Mouse (Mus musculus) kidney, embryonic 15.5 days (tissue): Measurements from ENCODE around the gene Trem3. TPM values are rescaled to one million over a fixed set of nuclear protein-coding genes. Genes with fewer than 3 reads are reported as not detected.

Experiments used
- ATAC-seq: fragments of 200-750 bp; cut with Nextera tagmentation; replicated peaks from 2 replicates; pipeline ENCODE4 v1.8.0; 2017; ENCODE audit warnings: moderate TSS enrichment; ENCODE audit not compliant: low FRiP score
- H3K27ac ChIP-seq: fragments of 300-500 bp; sonication (generic); 2 replicates; pipeline ENCODE4 v1.5.1; 2015; ENCODE audit warnings: mild to moderate bottlenecking, inconsistent platforms
- H3K27me3 ChIP-seq: fragments of 300-500 bp; sonication (generic); 2 replicates; pipeline ENCODE4 v1.6.1; 2015; ENCODE audit warnings: inconsistent platforms
- H3K36me3 ChIP-seq: fragments of 300-500 bp; sonication (generic); 2 replicates; pipeline ENCODE4 v1.6.1; 2015; ENCODE audit warnings: inconsistent platforms
- H3K4me1 ChIP-seq: fragments of 300-500 bp; sonication (generic); 2 replicates; pipeline ENCODE4 v1.6.1; 2015; ENCODE audit warnings: inconsistent platforms
- H3K4me2 ChIP-seq: fragments of 300-500 bp; sonication (generic); 2 replicates; pipeline ENCODE4 v1.6.1; 2015; ENCODE audit warnings: moderate library complexity, mild to moderate bottlenecking, inconsistent platforms
- H3K4me3 ChIP-seq: fragments of 300-500 bp; sonication (generic); replicated peaks from 2 replicates; pipeline ENCODE4 v1.5.1; 2015; ENCODE audit warnings: mild to moderate bottlenecking, inconsistent platforms
- H3K9ac ChIP-seq: fragments of 300-500 bp; sonication (generic); 2 replicates; pipeline ENCODE4 v1.6.1; 2015; ENCODE audit warnings: mild to moderate bottlenecking, inconsistent platforms
- H3K9me3 ChIP-seq: fragments of 300-500 bp; sonication (generic); replicated peaks from 2 replicates; pipeline ENCODE4 v1.6.1; 2016; ENCODE audit warnings: inconsistent platforms
- WGBS: fragments of 180-500 bp; shearing (Covaris S2); methylation state at CpG from one replicate; pipeline ENCODE4 v1.1.7; 2015; ENCODE audit warnings: mixed read lengths; 5-methylcytosine and 5-hydroxymethylcytosine counted together
- polyA plus RNA-seq: library from polyadenylated mRNA; unstranded; fragments of >200 nt; fragmentation: Nextera tagmentation; extraction: Ambion mirVana; gene quantifications from 2 replicates; pipeline ENCODE4 v1.2.1, GENCODE M21; 2015

Gene Trem3
- polyA plus RNA-seq, result not detected in 2 replicates

DNA sequence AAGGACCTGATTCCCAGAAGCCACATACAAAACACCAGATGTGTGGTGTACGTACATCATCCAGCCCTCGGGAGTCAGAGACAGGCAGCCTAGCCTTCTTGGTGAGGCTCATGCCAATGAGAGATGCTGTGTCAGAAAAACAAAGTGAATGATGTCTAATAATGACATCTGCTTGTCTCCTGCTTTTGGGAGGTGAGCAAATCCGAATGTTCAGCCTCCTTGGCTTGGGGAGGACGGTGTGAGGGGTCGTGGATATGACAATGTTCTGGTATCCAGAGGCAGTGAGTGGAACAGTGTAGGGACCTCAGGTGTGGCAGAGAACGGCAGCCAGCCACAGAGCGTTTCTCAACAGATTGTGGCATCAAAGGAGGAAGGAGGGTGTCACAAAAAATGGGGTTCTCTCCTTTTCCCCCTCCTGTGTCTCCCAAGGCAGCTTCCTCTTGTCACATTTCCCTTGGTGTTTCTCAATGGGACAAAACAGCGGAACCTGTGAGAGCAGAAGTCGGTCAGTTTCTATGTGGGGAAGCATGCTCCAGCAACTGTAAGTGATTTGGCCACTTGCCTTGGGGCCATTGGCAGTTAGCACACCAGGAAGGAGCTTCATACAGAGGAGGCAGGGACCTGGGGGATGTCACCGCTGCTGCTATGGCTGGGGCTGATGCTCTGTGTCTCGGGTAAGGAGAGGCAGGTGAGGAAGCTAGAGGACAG, at the start of gene Trem3:
Gene Trem3 (plus strand): TSS at position 557 of the 708 bp plus-strand sequence.
- ATAC-seq, result no peak
- no peak within 1 kb of the TSS for H3K9ac ChIP-seq
- H3K4me2 ChIP-seq, result no peak within 1 kb of the TSS
- 78% methylated on average over 11 of the region's 11 CpGs for WGBS
- H3K36me3 ChIP-seq, result no peaks in the 10 kb centered on the region
- no peak within 1 kb of the TSS for H3K4me3 ChIP-seq
- no peaks in the 10 kb centered on the region for H3K4me1 ChIP-seq
- no peak within 1 kb of the TSS for H3K27ac ChIP-seq
- no peaks in the 10 kb centered on the region for H3K9me3 ChIP-seq
- H3K27me3 ChIP-seq, result no peaks in the 10 kb centered on the region

DNA sequence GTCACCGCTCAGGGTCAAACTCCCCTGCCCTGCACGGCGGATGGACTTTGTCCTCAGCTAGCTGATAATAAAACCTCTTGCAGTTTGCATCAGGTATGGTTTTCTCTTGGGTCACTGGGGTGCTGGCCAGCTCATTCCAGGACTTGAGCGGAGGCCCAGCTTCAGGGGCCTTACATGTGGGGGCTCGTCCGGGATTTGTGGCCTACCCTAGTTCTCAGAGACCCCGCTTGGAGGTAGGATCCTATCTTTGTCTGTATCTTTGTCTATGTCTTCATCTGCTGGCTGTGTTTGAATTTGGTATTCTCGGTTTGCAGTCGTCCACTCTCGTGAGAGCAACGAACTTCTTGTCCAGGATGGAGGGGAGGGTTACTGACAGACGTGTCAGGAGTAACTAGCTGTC, 44.5 kb upstream of the Trem3 start:
- Histone ChIP-seq H3K36me3 (no peaks in the 10 kb centered on the region), H3K27ac (no peak overlapping the region), H3K4me1 (no peaks in the 10 kb centered on the region), H3K27me3 (no peaks in the 10 kb centered on the region), H3K9me3 (peaks cover 14% of the 10 kb centered on the region), H3K9ac (no peak overlapping the region), H3K4me2 (no peak overlapping the region), H3K4me3 (no peak overlapping the region)
- ATAC-seq, result no peak
- WGBS, result 95% methylated on average over 12 of the region's 12 CpGs

DNA sequence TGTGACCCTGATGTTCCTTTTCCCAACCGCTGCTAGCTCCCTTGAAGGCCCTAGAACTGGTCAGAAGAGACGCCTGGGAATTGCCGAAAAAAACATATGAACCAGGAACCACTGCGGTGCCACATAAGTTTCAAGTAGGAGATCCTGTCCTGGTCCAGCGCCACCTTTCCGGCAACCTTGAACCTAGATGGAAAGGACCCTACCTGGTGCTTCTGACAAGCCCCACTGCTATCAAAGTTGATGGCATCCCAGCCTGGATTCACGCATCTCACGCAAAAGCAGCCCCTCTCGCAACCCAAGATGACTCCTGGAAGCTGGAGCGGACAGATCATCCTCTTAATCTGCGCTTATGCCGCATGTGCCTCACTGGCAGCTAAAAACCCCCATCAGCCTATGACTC, 35.0 kb upstream of the Trem3 start:
- Histone ChIP-seq H3K27ac (no peak overlapping the region), H3K27me3 (no peaks in the 10 kb centered on the region), H3K4me1 (no peaks in the 10 kb centered on the region), H3K36me3 (no peaks in the 10 kb centered on the region), H3K4me2 (no peak overlapping the region), H3K9me3 (no peaks in the 10 kb centered on the region), H3K9ac (no peak overlapping the region), H3K4me3 (no peak overlapping the region)
- ATAC-seq, result no peak
- WGBS, result 95% methylated on average over 12 of the region's 12 CpGs

DNA sequence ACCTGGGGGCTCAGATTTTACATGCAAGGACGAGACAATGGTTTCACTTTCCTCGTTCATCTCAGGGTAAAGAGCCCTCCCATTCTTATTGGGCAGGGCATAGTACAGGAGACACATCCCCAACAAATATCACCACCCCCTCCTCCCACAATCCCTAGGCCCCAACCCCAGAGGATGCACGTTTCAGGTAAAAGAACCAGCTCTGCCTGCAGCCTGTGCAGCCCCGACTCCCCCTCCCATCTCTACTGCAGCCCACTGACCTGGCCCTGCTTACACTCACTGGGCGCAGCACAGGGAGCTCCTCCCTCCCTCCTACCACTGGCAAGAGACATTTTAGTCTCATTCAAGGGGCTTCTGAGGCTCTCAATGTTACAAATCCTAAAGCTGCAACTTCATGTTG, 34.1 kb upstream of the Trem3 start:
- no peaks in the 10 kb centered on the region for H3K36me3 ChIP-seq
- 76% methylated on average over 5 of the region's 5 CpGs for WGBS
- no peaks in the 10 kb centered on the region for H3K4me1 ChIP-seq
- H3K27ac ChIP-seq, result no peak overlapping the region
- no peak overlapping the region for H3K4me2 ChIP-seq
- H3K4me3 ChIP-seq, result no peak overlapping the region
- ATAC-seq, result no peak
- no peak overlapping the region for H3K9ac ChIP-seq
- no peaks in the 10 kb centered on the region for H3K27me3 ChIP-seq
- peaks cover 4% of the 10 kb centered on the region; the same call in 1 of the 2 replicates for H3K9me3 ChIP-seq

DNA sequence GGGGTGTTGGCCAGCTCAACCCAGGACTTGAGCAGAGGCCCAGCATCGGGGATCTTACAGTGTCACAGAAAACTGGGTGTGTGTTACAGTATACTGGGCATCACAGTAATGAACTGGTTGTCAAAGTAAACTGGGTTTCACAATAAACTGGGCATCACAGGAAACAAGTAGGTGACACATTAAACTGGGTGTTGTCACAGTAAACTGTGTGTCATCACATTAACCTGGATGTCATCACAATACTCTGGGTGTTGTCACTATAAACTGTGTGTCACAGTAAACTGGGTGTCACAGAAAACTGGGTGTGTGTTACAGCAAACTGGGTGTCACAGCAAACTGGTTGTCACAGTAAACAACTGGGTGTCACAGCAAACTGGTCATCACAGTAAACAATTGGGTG, 32.1 kb upstream of the Trem3 start:
- Histone ChIP-seq H3K36me3 (no peaks in the 10 kb centered on the region), H3K4me3 (no peak overlapping the region), H3K9me3 (peaks cover 4% of the 10 kb centered on the region; the same call in 1 of the 2 replicates), H3K27me3 (no peaks in the 10 kb centered on the region), H3K9ac (no peak overlapping the region), H3K27ac (no peak overlapping the region), H3K4me2 (no peak overlapping the region), H3K4me1 (no peaks in the 10 kb centered on the region)
- no peak for ATAC-seq
- 89% methylated on average over 1 of the region's 1 CpGs for WGBS

DNA sequence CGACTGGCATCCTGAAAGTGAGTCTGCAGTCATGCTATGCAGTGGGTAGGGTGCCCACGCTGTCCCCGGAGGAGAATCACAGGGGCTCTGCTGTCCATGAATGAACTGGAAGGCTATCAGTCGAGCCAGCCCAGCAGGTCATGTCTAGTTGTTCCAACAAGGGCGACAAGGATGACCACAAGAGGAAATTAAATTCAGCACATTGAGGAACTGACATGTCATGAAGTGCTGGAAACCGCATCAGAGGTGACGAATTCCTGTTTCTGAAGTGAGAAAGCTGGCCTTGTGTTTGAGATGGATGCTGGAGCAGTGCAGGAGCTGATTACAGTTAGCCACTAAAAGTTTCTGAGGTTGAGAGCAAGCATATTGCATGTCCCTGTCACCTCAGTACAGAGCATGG, 16.9 kb upstream of the Trem3 start:
- 82% methylated on average over 7 of the region's 7 CpGs for WGBS
- Histone ChIP-seq H3K27ac (no peak overlapping the region), H3K9me3 (no peaks in the 10 kb centered on the region), H3K4me3 (no peak overlapping the region), H3K27me3 (no peaks in the 10 kb centered on the region), H3K9ac (no peak overlapping the region), H3K36me3 (no peaks in the 10 kb centered on the region), H3K4me1 (no peaks in the 10 kb centered on the region), H3K4me2 (no peak overlapping the region)
- no peak for ATAC-seq

DNA sequence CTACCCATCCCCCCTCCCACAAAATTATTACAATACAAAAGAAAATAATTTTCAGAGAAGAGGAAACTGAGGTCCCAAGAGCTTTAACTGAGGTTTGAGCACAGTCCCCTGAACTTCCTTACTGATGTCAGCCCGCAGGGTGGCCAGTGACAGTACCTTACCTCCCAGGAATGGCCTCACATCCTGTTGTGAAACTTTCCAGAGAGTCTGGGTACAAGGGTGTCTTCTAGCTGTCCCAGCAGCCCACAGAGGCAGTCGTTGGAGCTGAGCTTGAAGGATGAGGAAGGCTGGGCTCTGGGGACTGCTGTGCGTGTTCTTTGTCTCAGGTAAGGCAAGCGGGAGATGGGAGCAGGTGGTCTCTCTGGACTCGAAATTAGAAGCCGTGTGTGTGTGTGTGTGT, 15.1 kb upstream of the Trem3 start, which contains the start of gene Trem1:
Gene Trem1 (plus strand): TSS at position 251 of the 400 bp plus-strand sequence.
- no peak for ATAC-seq
- Histone ChIP-seq H3K27ac (no peak within 1 kb of the TSS), H3K27me3 (no peaks in the 10 kb centered on the region), H3K4me1 (no peaks in the 10 kb centered on the region), H3K9ac (no peak within 1 kb of the TSS), H3K4me3 (no peak within 1 kb of the TSS), H3K9me3 (no peaks in the 10 kb centered on the region), H3K36me3 (no peaks in the 10 kb centered on the region), H3K4me2 (no peak within 1 kb of the TSS)
- 84% methylated on average over 6 of the region's 6 CpGs for WGBS

DNA sequence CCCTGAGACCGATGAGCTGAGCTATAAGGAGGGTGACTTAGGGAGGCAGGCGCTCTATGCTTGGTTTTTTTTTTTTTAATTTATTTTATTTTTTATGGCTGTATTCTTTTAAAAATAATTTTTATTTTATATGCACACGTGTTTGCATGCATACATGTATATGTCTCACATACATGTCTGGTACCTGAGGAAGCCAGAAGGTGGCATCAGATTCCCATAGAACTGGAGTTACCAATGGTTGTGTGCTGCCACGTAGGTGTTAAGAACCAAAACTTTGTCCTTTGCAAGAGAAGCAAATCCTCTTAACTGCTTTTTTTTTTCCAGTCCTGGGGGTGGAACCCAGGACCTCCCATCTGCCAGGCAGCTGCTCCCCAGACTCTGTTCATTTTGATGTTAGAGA, 13.8 kb upstream of the Trem3 start:
- no peak overlapping the region for H3K9ac ChIP-seq
- no peak for ATAC-seq
- no peak overlapping the region for H3K4me3 ChIP-seq
- no peaks in the 10 kb centered on the region for H3K36me3 ChIP-seq
- no peaks in the 10 kb centered on the region for H3K27me3 ChIP-seq
- no peaks in the 10 kb centered on the region for H3K4me1 ChIP-seq
- 93% methylated on average over 4 of the region's 4 CpGs for WGBS
- no peaks in the 10 kb centered on the region for H3K9me3 ChIP-seq
- no peak overlapping the region for H3K27ac ChIP-seq
- H3K4me2 ChIP-seq, result no peak overlapping the region

DNA sequence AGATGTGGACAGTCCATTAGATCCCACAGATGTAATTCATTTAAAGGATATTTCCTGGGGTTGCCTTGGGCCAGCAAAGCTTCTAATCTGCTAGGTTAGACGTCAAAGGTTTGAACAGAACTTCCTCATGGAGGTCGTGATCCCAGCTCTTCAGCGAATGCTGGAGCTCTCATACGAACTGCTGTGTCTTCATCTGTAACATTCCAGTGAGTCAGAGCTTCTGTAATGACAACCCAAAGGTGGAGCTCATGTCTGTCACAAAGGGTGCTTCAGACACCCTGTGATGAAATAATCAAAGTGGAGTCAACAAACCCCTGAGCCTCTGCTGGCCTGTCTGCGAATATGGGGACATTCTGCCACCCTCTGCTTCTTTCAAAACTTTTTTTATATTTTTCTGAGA, 13.0 kb upstream of the Trem3 start:
- Histone ChIP-seq H3K27me3 (no peaks in the 10 kb centered on the region), H3K4me3 (no peak overlapping the region), H3K4me2 (no peak overlapping the region), H3K36me3 (no peaks in the 10 kb centered on the region), H3K4me1 (no peaks in the 10 kb centered on the region), H3K9ac (no peak overlapping the region), H3K9me3 (no peaks in the 10 kb centered on the region), H3K27ac (no peak overlapping the region)
- no peak for ATAC-seq
- 68% methylated on average over 5 of the region's 5 CpGs for WGBS

DNA sequence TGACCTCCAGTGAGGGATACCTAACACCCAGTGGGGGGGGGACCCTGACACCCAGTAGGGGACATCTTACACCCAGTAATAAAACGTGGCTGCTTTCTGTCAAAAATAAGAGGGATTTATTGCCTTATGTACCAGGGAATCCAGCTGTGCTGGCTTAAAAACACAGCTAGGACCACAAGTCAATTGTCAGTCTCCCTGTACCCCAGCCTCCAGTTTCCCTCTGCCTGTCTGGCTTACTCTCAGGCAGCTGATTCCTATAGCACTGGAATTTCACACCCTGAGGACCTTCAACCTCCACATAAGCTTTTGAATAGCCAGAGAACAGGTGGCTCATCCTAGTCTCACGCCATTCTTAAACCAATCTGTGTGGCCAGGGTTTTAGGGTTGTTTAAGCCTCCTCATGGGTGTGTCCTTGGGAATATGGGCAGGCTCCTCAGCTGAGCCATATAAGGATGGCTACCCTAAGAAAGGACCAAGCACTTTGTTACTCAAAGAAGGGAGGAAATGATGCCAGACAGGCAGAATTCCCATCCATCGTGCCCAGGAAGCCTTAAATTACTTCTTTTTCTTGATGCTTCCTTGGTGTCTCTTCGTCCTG, 11.7 kb upstream of the Trem3 start:
- no peak overlapping the region for H3K27ac ChIP-seq
- H3K4me3 ChIP-seq, result no peak overlapping the region
- H3K36me3 ChIP-seq, result no peaks in the 10 kb centered on the region
- ATAC-seq, result no peak
- H3K9me3 ChIP-seq, result no peaks in the 10 kb centered on the region
- H3K4me2 ChIP-seq, result no peak overlapping the region
- no peak overlapping the region for H3K9ac ChIP-seq
- no peaks in the 10 kb centered on the region for H3K27me3 ChIP-seq
- H3K4me1 ChIP-seq, result no peaks in the 10 kb centered on the region
- WGBS, result 21% methylated on average over 4 of the region's 4 CpGs

DNA sequence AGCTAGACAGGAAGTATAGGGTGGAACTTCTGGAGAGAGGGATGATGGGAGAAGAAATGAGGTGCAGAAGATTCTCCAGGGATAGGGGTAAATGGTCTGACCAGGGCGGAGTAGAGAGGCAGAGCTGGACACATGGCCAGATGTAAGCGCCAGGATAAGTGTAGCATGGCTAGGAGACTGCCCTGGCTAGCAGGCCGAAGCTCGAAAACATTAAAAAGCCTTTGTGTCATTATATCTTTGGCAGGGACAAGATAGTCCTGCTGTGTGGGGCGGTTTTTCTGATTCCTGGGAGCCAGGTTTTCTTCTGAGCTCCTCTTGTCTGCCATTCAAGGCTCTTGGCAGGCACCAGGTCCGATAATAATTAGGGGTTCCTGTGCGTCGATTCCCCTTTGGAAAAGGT, 10.0 kb upstream of the Trem3 start:
- no peak overlapping the region for H3K4me2 ChIP-seq
- no peaks in the 10 kb centered on the region for H3K27me3 ChIP-seq
- no peaks in the 10 kb centered on the region for H3K9me3 ChIP-seq
- no peaks in the 10 kb centered on the region for H3K4me1 ChIP-seq
- H3K9ac ChIP-seq, result no peak overlapping the region
- no peak for ATAC-seq
- WGBS, result 94% methylated on average over 8 of the region's 8 CpGs
- H3K27ac ChIP-seq, result no peak overlapping the region
- H3K4me3 ChIP-seq, result no peak overlapping the region
- no peaks in the 10 kb centered on the region for H3K36me3 ChIP-seq

DNA sequence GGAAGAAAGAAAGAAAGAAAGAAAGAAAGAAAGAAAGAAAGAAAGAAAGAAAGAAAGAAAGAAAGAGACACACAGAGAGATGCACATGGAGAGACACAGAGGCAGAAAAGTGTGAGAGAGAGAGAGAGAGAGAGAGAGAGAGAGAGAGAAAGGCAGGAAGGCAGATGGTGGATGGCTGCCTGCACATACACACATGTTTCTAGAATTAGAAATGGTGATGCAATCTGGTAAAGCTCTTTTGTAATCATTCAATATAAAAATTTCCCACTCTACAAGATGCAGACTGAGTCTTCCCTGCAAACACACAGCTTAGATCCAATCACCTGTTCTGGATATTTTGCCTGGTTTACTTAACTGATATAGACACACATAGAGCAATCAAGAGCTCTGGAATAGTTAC, 1.5 kb downstream of the Trem3 start:
- no peak overlapping the region for H3K9ac ChIP-seq

DNA sequence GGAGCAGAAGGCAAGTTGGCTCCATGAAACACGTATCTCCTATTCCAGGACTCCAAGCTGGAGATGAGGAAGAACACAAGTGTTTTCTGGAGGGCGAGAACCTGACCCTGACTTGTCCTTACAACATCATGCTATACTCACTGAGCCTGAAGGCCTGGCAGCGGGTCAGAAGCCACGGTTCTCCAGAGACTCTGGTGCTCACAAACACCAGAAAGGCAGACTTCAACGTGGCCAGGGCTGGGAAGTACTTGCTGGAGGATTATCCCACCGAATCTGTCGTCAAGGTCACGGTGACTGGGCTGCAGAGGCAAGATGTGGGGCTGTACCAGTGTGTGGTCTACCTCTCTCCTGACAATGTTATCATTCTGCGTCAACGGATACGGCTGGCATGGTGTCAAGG, 1.9 kb downstream of the Trem3 start:
- no peak for ATAC-seq
- WGBS, result 83% methylated on average over 11 of the region's 11 CpGs
- H3K36me3 ChIP-seq, result no peaks in the 10 kb centered on the region
- no peaks in the 10 kb centered on the region for H3K4me1 ChIP-seq
- no peak overlapping the region for H3K9ac ChIP-seq
- H3K27me3 ChIP-seq, result no peaks in the 10 kb centered on the region
- H3K9me3 ChIP-seq, result no peaks in the 10 kb centered on the region
- H3K4me3 ChIP-seq, result no peak overlapping the region
- H3K4me2 ChIP-seq, result no peak overlapping the region
- H3K27ac ChIP-seq, result no peak overlapping the region

More for the DNA sequence above, 1.5 kb downstream of the Trem3 start:
- no peaks in the 10 kb centered on the region for H3K27me3 ChIP-seq
- no peak overlapping the region for H3K4me2 ChIP-seq
- no peaks in the 10 kb centered on the region for H3K4me1 ChIP-seq
- ATAC-seq, result no peak
- no peaks in the 10 kb centered on the region for H3K36me3 ChIP-seq
- H3K4me3 ChIP-seq, result no peak overlapping the region
- no peak overlapping the region for H3K27ac ChIP-seq
- no peaks in the 10 kb centered on the region for H3K9me3 ChIP-seq
